Mouse (Mus musculus) megakaryocyte, embryonic 14.5 days (primary cell): ENCODE data around the gene Cpsf4.

ENCODE experiments used
- FLI1 ChIP-seq: IDR thresholded peaks from 2 replicates; pipeline ENCODE4 v1.6.1; 2012; ENCODE audit warnings: low read length, inconsistent platforms, mixed read lengths
- GATA1 ChIP-seq: IDR thresholded peaks from 3 replicates; pipeline ENCODE4 v1.6.1; 2012; ENCODE audit warnings: mixed read lengths, low read length, inconsistent platforms, borderline replicate concordance

- TF ChIP-seq GATA1 (no peak), FLI1 (no peak)
Observed at GRCm38 (mm10) chr5:145178461-145178980, 11.5 kb downstream of the Cpsf4 start.
